Mouse (Mus musculus): ENCODE measurements around the gene Slc43a1. TPM values are rescaled to one million over a fixed set of nuclear protein-coding genes. Genes with fewer than 3 reads are reported as not detected.
"Not testable (repeated sequence)": the region's sequence is repeated elsewhere in the genome, so short reads cannot be mapped to it uniquely, and the experiment has no call there.

Slc43a1 gene
- polyA plus RNA-seq, 1 experiment from 2014 or later = 18.3 TPM

DNA sequence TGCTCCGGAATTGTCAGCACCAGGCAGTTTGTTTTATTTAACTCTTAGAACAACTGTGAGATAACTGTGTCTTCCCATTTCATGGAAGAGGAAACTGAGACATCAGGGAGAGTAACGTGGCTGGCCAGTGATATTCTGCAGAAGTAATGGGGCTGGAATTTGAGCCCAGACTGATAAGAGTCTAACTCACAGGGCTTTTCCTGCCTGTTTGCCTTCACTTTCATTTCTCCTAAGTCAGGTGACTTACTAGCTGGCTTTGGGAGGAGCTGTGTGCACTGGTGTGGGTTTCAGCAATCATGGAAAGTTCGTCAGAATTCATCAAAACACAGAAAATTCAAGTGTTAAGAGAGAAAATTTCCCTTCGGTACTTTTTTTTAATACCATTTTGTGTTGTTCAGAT lies 38.3 kb upstream of the Slc43a1 start:
- Histone ChIP-seq H3K27ac (ENCODE audit: low read depth) (no peak overlapping the region), H3K4me1 (replicated peaks; ENCODE audit: control insufficient read depth, insufficient read depth, low read length) (no peaks in the 10 kb centered on the region; the same call in 1 of the 2 replicates), H3K9ac (ENCODE audit: low read length) (no peak overlapping the region), H3K4me3 (ENCODE audit: low read depth, low read length) (no peak overlapping the region), H3K27me3 (replicated peaks; ENCODE audit: control insufficient read depth, insufficient read depth, low read length) (no peaks in the 10 kb centered on the region), H3K9me3 (ENCODE audit: control insufficient read depth, low read length) (no peaks in the 10 kb centered on the region), H3K36me3 (ENCODE audit: control insufficient read depth, insufficient read depth, low read length) (no peaks in the 10 kb centered on the region), H3K4me2 (ENCODE audit: low read length) (no peak overlapping the region)
- WGBS = 71% methylated on average over 4 of the region's 4 CpGs
- no peak for DNase-seq (ENCODE audit: low spot score)
- no peak for ATAC-seq (replicated peaks; ENCODE audit: low FRiP score, low TSS enrichment, low read depth)

DNA sequence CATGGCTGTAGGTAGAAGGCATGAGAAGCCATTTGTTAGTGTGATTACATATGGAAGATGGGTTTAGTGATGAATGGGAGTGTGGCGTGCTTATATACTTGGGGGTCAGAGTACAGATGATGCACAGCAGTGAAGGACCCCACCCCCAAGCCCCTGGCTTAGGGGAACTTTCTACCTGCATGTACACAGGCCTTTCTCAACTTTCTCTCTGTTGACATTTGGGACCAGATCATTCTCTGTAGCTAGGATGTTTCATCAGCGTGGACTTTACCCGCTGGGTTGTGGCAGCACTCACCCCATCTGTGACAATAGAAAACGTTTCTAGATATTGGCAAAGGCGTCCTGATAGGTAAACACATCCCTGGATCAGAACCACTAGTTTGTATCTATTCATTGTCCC lies 37.4 kb upstream of the Slc43a1 start:
- DNase-seq (ENCODE audit: low spot score); H3K9ac ChIP-seq (ENCODE audit: low read length); H3K36me3 ChIP-seq (ENCODE audit: control insufficient read depth, insufficient read depth, low read length); H3K27me3 ChIP-seq (replicated peaks; ENCODE audit: control insufficient read depth, insufficient read depth, low read length); H3K9me3 ChIP-seq (ENCODE audit: control insufficient read depth, low read length); H3K27ac ChIP-seq (ENCODE audit: low read depth); H3K4me1 ChIP-seq (replicated peaks; ENCODE audit: control insufficient read depth, insufficient read depth, low read length); ATAC-seq (replicated peaks; ENCODE audit: low FRiP score, low TSS enrichment, low read depth); H3K4me3 ChIP-seq (ENCODE audit: low read depth, low read length); H3K4me2 ChIP-seq (ENCODE audit: low read length): not testable (repeated sequence)
- 82% methylated on average over 5 of the region's 5 CpGs for WGBS

DNA sequence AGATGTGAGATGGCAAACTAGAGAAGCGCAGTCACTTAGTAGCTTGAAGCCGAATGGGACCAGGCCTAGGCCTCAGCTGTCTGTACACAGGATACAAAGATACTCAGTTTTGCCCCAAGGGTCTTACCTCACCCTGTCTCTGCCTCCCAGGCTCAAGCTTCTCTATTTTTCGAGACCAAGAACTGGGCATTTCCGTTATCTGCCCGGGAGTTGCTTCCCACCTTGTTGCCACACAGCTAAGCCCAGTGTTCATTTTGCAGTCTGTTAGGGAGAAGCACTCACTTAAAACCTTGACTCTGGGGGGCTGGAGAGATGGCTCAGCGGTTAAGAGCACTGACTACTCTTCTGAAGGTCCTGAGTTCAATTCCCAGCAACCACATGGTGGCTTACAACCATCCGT lies 34.7 kb upstream of the Slc43a1 start:
- Histone ChIP-seq H3K4me2 (ENCODE audit: low read length) (no peak overlapping the region), H3K4me3 (ENCODE audit: low read depth, low read length) (no peak overlapping the region), H3K36me3 (ENCODE audit: control insufficient read depth, insufficient read depth, low read length) (no peaks in the 10 kb centered on the region), H3K4me1 (replicated peaks; ENCODE audit: control insufficient read depth, insufficient read depth, low read length) (no peaks in the 10 kb centered on the region; the same call in 1 of the 2 replicates), H3K27me3 (replicated peaks; ENCODE audit: control insufficient read depth, insufficient read depth, low read length) (no peaks in the 10 kb centered on the region), H3K27ac (ENCODE audit: low read depth) (no peak overlapping the region), H3K9ac (ENCODE audit: low read length) (no peak overlapping the region), H3K9me3 (ENCODE audit: control insufficient read depth, low read length) (no peaks in the 10 kb centered on the region)
- no peak for DNase-seq (ENCODE audit: low spot score)
- no peak for ATAC-seq (replicated peaks; ENCODE audit: low FRiP score, low TSS enrichment, low read depth)
- 87% methylated on average over 7 of the region's 7 CpGs for WGBS

DNA sequence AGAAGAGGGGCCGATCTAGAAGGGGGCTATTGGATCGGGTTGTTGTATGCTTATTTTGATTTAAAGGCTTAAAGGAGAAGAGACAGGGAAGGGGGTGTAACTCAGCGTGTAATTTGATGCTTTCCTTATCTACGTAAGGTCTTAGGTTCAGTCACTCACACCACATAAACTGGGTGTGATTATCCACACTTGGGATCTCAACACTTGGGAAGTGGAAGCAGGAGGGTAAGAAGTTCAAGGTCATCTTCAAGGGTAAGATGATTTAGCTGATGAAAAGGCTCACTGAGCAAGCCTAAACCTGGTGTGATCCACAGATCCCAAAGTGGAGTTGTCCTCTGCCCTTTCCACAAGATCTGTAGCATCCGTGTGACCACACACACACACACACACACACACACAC lies 32.1 kb upstream of the Slc43a1 start:
- H3K27me3 ChIP-seq (replicated peaks; ENCODE audit: control insufficient read depth, insufficient read depth, low read length) = no peaks in the 10 kb centered on the region
- peaks cover 7% of the 10 kb centered on the region for H3K4me1 ChIP-seq (replicated peaks; ENCODE audit: control insufficient read depth, insufficient read depth, low read length)
- no peaks in the 10 kb centered on the region for H3K9me3 ChIP-seq (ENCODE audit: control insufficient read depth, low read length)
- DNase-seq (ENCODE audit: low spot score) (no peak), ATAC-seq (replicated peaks; ENCODE audit: low FRiP score, low TSS enrichment, low read depth) (no peak)
- no peak overlapping the region for H3K27ac ChIP-seq (ENCODE audit: low read depth)
- 55% methylated on average over 5 of the region's 5 CpGs for WGBS
- no peak overlapping the region for H3K4me2 ChIP-seq (ENCODE audit: low read length)
- no peaks in the 10 kb centered on the region for H3K36me3 ChIP-seq (ENCODE audit: control insufficient read depth, insufficient read depth, low read length)
- no peak overlapping the region for H3K9ac ChIP-seq (ENCODE audit: low read length)
- H3K4me3 ChIP-seq (ENCODE audit: low read depth, low read length) = no peak overlapping the region

DNA sequence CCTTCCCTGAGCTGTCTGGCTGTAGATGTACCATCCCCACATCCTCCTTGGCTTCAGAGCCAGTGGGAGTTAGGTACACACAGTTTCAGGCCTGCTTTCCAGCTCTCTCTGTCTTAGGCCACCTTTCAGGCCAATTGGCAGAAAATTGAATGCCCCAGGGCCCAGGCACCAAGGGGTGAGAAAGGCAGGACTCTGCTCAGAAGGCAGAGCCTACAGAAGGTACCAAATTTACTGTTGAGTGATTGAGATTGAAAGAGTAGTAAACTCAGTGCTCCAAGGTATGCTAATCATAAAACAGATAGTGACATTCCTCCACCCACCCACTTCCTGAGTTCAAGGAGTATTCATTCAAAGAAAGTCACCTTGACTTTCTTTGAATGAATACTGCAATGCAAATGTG lies 29.3 kb upstream of the Slc43a1 start:
- no peak overlapping the region for H3K9ac ChIP-seq (ENCODE audit: low read length)
- DNase-seq (ENCODE audit: low spot score) = no peak

DNA sequence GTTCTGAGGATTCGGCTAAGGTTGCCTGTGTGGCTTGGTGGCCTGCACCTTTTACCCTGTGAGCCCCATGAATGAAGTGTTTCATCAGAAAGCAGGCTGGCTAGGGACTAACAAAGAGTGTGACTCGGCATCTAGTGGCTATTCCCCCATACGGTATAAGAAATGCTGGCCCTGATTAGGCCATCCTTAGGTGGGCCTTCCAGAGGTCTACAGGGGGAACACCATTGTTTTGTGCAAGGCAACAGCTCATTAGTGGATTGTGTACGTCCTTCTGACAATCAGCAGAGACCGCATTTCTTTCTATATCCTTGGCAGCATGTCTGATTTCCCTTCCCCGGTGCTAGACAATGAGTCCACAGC lies 28.1 kb upstream of the Slc43a1 start:
- WGBS = 79% methylated on average over 6 of the region's 6 CpGs
- Histone ChIP-seq H3K9ac (ENCODE audit: low read length) (no peak overlapping the region), H3K36me3 (ENCODE audit: control insufficient read depth, insufficient read depth, low read length) (no peaks in the 10 kb centered on the region), H3K4me1 (replicated peaks; ENCODE audit: control insufficient read depth, insufficient read depth, low read length) (peaks cover 7% of the 10 kb centered on the region), H3K27ac (ENCODE audit: low read depth) (no peak overlapping the region), H3K4me3 (ENCODE audit: low read depth, low read length) (no peak overlapping the region), H3K9me3 (ENCODE audit: control insufficient read depth, low read length) (no peaks in the 10 kb centered on the region), H3K4me2 (ENCODE audit: low read length) (peak overlapping the region; percentile 55; the same call in 1 of the 2 replicates), H3K27me3 (replicated peaks; ENCODE audit: control insufficient read depth, insufficient read depth, low read length) (no peaks in the 10 kb centered on the region)
- no peak; the same call in 1 of the 2 replicates for ATAC-seq (replicated peaks; ENCODE audit: low FRiP score, low TSS enrichment, low read depth)
- no peak for DNase-seq (ENCODE audit: low spot score)

More for the DNA sequence above, 29.3 kb upstream of the Slc43a1 start:
- Histone ChIP-seq H3K36me3 (ENCODE audit: control insufficient read depth, insufficient read depth, low read length) (no peaks in the 10 kb centered on the region), H3K27me3 (replicated peaks; ENCODE audit: control insufficient read depth, insufficient read depth, low read length) (no peaks in the 10 kb centered on the region), H3K4me1 (replicated peaks; ENCODE audit: control insufficient read depth, insufficient read depth, low read length) (peaks cover 7% of the 10 kb centered on the region), H3K27ac (ENCODE audit: low read depth) (no peak overlapping the region), H3K4me3 (ENCODE audit: low read depth, low read length) (no peak overlapping the region), H3K9me3 (ENCODE audit: control insufficient read depth, low read length) (no peaks in the 10 kb centered on the region), H3K4me2 (ENCODE audit: low read length) (no peak overlapping the region)
- no peak for ATAC-seq (replicated peaks; ENCODE audit: low FRiP score, low TSS enrichment, low read depth)

DNA sequence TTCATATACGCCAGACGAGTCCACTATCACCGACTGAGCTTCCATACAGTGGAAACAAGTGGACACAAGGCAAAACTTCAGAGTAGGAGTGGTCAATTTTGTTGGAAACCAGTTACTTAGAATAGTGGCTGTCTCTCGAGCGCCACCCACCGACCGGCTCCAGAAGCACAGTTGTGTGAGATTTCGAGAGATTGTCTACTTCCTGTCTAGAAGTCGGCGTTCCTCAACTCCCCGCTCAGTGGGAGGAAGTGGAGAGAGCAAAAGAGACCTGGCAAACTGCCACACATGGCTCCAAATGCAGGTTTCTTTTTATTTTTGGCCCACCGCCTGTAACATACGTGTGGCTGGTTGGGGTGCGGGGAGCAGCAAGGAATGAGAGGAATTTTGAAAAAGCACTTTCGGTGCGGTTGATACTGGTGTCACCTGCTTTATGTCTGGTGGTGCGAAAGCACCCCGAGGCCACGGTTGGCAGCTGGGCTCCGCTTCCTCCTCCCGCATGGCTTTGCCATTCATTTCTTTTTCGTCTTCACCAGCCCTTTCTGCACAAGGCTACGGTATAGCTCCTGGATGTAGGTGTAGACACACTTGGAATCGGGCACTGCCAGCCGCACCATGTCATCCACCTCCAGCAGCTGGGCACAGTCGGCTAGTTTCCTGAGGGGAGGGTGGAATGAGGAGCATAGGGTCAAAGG lies 27.6 kb upstream of the Slc43a1 start:
- H3K9ac ChIP-seq (ENCODE audit: low read length) = 0 out of 2 replicates have a peak overlapping the region, but pooled peaks have one; percentile 27
- H3K27ac ChIP-seq (ENCODE audit: low read depth) = no peak overlapping the region
- ATAC-seq (replicated peaks; ENCODE audit: low FRiP score, low TSS enrichment, low read depth) = peak; percentile 70

DNA sequence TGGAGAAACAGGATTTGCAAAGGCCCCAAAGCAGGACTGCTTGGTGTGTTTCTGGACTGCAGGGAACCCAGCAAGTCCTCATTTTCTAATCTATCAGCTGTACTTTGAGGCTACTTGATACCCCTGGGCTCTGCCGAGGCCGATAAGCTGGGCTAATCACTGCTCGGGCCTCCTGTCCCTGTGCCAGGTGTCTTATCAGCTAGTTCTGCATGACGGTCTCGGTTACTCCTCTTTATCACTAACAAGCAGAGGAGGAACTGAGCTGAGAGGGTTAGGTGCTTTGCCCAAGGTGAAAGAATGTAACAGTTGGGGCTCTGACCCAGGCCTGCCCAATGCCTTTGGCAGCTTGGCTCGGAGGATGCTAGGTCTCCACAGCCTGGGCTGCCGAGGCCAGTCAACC lies 26.8 kb upstream of the Slc43a1 start:
- H3K36me3 ChIP-seq (ENCODE audit: control insufficient read depth, insufficient read depth, low read length) = no peaks in the 10 kb centered on the region
- no peak for ATAC-seq (replicated peaks; ENCODE audit: low FRiP score, low TSS enrichment, low read depth)
- no peak for DNase-seq (ENCODE audit: low spot score)
- no peak overlapping the region for H3K4me2 ChIP-seq (ENCODE audit: low read length)
- H3K27ac ChIP-seq (ENCODE audit: low read depth) = no peak overlapping the region
- 76% methylated on average over 7 of the region's 7 CpGs for WGBS
- no peak overlapping the region for H3K4me3 ChIP-seq (ENCODE audit: low read depth, low read length)
- peaks cover 7% of the 10 kb centered on the region for H3K4me1 ChIP-seq (replicated peaks; ENCODE audit: control insufficient read depth, insufficient read depth, low read length)
- no peak overlapping the region for H3K9ac ChIP-seq (ENCODE audit: low read length)
- no peaks in the 10 kb centered on the region for H3K27me3 ChIP-seq (replicated peaks; ENCODE audit: control insufficient read depth, insufficient read depth, low read length)
- no peaks in the 10 kb centered on the region for H3K9me3 ChIP-seq (ENCODE audit: control insufficient read depth, low read length)

More for the DNA sequence above, 27.6 kb upstream of the Slc43a1 start:
- H3K4me1 ChIP-seq (replicated peaks; ENCODE audit: control insufficient read depth, insufficient read depth, low read length) = peaks cover 7% of the 10 kb centered on the region
- H3K4me2 ChIP-seq (ENCODE audit: low read length) = peak overlapping the region; percentile 55
- no peaks in the 10 kb centered on the region for H3K36me3 ChIP-seq (ENCODE audit: control insufficient read depth, insufficient read depth, low read length)
- no peaks in the 10 kb centered on the region for H3K27me3 ChIP-seq (replicated peaks; ENCODE audit: control insufficient read depth, insufficient read depth, low read length)
- H3K9me3 ChIP-seq (ENCODE audit: control insufficient read depth, low read length) = no peaks in the 10 kb centered on the region
- WGBS = 31% methylated on average over 26 of the region's 26 CpGs
- peak overlapping the region; percentile 11; the same call in 1 of the 2 replicates for H3K4me3 ChIP-seq (ENCODE audit: low read depth, low read length)
- DNase-seq (ENCODE audit: low spot score) = peak; percentile 95

DNA sequence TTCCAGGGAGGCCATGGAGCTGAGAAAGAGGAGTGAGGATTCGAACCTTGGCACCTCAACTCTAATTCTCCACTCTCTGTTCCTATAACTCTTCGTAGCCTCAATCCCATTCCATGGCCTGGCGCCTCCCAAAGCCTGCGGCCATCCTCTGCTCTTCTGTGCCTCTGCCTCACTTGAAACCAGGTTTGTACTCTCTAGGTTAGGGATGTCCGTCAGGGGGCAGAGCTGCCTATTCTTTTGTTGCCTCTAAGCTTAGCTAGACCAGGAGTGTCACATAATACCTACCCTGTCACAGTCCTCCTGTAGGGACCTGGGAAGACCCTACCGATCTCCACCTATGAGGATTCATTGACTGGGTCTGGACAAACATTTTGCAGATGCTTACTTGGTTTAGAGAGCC lies 26.0 kb upstream of the Slc43a1 start:
- DNase-seq (ENCODE audit: low spot score) = no peak
- WGBS = 84% methylated on average over 6 of the region's 6 CpGs
- H3K27me3 ChIP-seq (replicated peaks; ENCODE audit: control insufficient read depth, insufficient read depth, low read length) = no peaks in the 10 kb centered on the region
- H3K36me3 ChIP-seq (ENCODE audit: control insufficient read depth, insufficient read depth, low read length) = no peaks in the 10 kb centered on the region
- ATAC-seq (replicated peaks; ENCODE audit: low FRiP score, low TSS enrichment, low read depth) = no peak
- H3K27ac ChIP-seq (ENCODE audit: low read depth) = no peak overlapping the region
- H3K9ac ChIP-seq (ENCODE audit: low read length) = no peak overlapping the region
- H3K4me1 ChIP-seq (replicated peaks; ENCODE audit: control insufficient read depth, insufficient read depth, low read length) = peaks cover 7% of the 10 kb centered on the region
- H3K4me2 ChIP-seq (ENCODE audit: low read length) = no peak overlapping the region
- H3K4me3 ChIP-seq (ENCODE audit: low read depth, low read length) = no peak overlapping the region
- no peaks in the 10 kb centered on the region for H3K9me3 ChIP-seq (ENCODE audit: control insufficient read depth, low read length)
